Mouse (Mus musculus): ENCODE measurements around the gene Vwa7.
"Not testable (repeated sequence)": the region's sequence is repeated elsewhere in the genome, so short reads cannot be mapped to it uniquely, and the experiment has no call there.

The Vwa7 gene

DNA sequence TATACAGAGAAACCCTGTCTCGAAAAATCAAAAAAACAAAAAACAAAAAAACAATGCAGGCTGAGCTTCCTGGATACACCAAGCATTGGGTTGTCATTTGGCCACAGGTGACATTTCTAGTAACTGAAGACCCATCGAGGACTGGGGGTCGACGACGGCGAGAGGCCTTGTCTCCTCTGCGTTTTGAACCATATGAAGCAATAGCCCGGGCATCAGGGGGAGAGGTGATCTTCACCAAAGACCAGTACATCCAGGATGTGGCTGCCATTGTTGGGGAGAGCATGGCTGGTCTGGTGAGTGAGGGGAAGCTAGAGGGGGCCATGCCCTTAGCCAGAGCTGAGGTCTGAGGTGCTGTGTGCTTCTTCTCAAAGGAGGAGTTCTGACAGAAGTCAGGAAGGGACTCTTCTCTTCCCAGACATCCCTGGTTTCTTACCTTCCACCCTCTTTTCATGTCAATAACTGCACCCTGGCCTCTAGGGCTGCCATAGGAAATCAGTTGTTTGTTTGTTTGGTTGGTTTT, 6.2 kb downstream of the Vwa7 start:
- DNase-seq, result no peak

DNA sequence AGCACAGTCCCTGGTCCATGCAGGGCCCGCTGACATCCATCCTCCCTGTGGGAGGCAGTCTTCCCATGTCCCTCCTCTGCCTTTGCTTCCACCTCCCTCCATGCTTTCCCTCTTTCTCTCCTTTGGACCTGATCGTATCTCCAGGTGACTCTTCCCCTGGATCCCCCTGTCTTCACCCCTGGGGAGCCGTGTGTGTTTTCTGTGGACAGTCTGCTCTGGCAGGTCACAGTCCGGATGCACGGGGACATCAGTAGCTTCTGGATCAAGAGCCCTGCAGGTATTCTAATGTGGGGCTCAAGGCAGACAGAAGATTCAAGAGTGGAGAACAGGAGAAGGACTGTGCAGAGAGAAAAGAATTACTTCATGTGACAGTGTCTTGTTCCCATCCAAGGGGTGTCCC, 6.8 kb downstream of the Vwa7 start:
- DNase-seq, result no peak

DNA sequence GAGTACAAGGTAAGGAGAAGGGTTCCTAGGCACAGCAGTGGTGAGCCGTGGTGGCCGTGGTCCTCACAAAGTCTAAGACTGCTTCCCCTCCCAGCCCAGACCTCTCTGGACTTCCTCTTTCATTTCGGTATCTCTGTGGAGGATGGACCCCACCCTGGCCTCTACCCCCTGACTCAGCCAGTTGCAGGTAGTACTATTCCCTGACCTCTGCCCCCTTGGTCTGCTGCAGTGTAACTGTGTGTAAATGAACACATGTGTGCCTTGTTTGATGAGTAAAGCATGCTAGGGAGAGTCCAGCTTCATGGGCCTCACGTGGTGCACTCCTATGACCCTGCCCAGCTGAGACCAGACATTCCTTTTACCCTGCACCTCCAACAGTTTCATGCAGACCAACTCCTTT, 7.4 kb downstream of the Vwa7 start:
- DNase-seq, result no peak

DNA sequence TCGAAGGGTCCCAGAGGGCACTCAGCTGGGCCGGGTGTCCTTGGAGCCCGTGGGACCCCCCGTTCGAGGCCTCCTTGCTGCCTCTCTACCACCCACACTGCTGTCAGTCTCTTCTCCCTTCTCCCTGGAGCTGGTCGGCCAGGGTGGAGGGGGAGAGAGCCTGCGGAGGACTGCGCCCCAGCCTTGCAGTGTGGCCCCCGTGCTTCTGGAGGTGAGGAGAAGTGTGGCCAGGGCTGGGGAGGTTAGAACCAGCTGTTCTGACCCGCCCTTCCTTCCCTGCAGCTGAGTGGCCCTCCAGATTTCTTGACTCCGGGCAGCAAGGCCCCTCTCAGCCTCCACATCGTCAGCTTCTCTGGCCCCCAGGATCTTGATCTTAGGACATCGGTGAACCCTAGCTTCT, 7.9 kb downstream of the Vwa7 start:
- no peak for DNase-seq

DNA sequence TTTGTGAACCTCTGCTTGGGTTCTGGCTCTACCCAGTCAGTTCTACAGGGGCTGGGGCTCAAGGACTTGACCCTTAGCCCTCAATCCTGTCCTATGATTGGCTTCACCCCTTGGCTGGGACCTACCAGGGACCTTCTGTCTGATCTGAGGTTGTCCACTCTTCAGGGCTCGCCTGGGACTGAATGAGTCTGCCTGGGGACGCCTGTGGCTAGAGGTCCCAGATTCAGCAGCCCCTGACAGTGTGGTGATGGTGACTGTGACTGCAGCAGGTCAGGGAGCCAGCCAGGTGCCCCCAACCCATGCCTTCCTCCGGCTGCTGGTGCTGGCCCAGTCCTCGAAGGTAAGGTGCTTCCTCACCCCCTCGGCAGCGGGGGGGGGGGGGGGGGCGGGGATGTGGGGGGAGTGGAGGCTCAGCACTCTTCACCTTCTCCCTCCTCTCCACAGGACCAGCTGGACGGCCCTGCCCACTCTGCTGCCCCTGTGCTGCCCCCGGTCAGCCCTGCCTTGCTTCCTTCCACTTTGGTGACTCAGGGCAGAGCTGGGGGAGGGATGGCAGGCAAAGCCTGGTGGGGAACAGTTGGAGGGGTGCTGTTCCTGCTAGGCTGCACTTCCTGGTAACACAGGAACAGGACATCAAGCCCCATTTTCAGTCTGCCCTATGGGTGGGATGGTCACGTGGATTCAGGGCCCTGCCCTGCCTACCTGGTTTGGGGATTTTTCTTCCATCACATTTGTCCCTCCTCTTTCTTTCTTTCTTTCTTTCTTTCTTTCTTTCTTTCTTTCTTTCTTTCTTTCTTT, 8.5 kb downstream of the Vwa7 start:
- DNase-seq, result no peak

DNA sequence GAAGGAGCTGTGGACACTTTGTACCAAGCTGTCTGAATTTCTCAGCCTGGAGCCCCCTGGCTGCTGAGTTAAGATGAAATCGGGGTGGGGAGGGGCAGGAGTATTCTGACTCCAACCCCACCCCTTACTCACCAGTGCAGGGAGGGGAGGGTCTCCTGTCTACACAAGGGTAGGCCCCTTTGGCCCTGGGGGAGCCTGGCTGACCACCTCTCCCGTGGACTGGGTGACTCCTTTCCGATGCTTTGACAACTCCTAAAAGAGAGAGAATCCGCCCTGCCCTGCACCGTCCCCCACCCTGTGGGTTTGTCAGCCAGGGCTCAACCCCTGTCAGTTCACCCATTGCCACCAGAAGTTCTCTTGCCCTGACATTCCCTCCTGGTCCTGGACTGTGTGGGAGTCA, 9.8 kb downstream of the Vwa7 start:
- DNase-seq, result no peak

DNA sequence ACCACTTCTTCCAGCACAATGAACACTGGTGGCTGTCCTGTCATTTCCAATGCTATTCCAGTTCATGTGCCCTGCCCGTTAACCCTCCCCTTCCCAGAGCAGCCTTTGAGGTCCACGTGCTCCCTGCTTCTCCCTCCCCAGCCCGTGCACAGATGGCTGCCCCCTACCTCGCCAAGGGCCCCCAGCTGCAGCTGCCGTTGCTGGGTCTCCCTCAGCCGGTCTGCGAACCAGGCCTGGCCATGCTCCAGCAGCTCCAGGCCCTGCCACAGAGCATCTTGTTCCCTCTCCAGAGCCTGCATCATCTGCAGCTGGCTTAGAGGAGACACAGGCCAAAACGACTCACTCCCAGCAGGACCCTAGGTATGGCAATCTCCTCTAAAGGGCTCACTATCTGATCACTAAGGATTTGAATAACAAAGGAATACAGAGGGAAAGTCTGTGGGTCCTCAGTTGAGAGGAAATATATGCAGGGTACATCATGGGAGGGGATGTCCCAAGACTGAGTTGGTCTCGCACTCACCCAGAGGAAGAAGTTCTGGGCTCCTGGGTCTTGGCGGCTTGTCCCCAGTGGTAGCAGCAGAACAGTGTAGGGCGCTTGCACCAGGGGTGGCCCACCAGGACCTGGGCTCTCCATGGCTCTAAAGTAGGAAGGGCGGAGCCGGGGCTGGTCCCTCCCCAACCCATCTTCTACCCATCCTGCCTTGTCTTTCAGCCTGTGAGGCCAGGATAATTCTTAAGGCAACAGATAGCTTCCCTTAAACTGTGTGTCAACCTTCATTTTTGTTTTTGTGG, 11.1 kb downstream of the Vwa7 start, which contains the start of gene Sapcd1:
Sapcd1 (minus strand) TSS at position 740 of the 792 bp plus-strand sequence.
- DNase-seq, result peak; percentile 44

DNA sequence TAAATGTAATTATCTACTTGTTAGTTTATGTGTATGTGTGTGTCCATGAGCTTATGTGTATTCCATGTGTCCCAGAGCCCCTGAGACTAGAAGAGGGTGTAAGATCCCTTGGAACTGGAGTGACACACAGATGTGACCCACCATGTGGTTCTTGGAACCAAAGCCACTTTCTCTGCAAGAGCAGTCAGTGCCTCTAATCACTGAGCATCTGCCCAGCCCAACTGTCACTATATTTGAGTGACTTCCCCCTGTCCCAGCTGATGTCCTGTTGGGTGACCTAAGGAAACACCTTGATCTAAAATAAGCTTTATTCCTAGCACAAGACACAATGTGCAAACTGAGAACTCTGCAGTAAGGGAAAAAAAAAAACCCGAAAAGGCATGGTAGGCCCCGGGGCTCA, 11.9 kb downstream of the Vwa7 start:
- no peak for DNase-seq

DNA sequence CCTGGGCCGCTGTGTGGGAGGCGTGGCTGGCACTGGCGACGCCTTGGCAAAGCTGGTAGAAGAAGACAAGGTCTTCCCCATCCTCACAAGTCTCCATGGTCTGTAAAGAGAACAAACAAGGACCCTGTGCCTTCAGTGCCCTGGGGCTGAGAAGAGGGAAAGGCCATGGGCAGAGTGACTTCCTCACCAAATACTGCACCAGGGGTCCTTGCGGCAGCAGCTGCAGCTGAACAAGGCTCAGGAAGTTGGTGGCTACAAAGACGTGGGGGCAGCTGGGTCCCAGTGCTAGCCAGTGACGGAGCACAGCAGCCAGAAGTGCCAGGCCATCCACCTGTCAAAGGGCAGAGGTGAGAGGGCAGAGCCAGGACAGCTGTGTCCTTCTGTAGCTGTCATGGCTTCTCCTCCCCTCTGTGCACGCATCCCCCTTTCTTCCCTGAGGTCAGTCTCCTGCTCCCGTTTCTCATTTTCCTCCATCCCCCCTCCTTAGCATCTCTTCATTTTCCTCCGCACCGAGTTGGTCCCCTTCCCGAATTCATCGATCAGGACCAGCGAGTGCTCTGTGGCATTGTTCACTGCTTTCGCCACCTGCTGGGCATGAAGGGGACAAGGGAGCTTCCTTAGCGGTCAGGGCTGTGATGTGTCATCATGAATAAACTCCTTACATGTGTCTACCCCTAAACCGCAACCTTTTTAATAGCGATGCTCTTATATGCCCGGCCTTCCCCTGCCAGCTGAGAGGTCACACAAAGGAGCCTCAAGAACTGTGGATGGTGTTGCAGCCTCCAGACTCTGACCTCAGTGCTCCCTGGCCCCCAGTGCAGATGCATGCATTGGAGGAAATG, 13.5 kb downstream of the Vwa7 start:
- peak; percentile 66 for DNase-seq

DNA sequence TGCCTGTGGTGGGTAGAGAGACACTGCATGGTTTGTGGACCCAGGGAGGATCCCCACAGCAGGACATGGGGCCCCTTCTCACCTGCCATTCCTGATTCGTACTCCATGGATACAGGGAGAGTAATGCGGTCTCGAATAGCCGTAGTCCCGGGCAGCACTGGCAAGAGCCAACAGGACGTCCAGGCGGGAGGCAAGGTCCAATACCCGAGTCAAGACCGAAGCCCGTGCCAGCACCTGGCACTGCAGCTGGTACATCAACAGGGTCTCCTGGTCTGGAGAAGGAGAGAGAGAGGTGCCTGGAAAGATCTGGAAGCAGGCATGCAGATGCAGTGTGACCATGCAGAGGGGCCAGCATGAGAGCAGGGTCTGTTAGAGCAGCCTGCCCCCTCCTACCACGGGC, 14.9 kb downstream of the Vwa7 start:
- no peak for DNase-seq

DNA sequence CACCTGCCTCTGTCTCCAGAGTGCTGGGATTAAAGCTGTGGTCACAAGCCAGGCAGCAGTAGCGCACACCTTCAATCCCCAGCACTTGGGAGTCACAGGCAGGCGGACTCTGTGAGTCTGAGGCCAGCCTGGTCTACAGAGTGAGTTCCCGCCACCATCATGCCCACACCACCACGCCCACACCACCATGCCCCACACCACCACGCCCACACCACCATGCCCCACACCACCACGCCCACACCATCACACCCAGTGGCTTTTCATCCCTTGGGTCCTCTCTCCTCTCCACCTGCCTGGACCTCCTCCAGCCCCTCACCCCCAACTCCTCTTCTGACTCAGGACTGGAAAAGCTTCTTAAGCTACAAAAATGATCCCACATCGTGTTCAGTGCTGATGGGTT, 15.5 kb downstream of the Vwa7 start:
- no peak for DNase-seq

DNA sequence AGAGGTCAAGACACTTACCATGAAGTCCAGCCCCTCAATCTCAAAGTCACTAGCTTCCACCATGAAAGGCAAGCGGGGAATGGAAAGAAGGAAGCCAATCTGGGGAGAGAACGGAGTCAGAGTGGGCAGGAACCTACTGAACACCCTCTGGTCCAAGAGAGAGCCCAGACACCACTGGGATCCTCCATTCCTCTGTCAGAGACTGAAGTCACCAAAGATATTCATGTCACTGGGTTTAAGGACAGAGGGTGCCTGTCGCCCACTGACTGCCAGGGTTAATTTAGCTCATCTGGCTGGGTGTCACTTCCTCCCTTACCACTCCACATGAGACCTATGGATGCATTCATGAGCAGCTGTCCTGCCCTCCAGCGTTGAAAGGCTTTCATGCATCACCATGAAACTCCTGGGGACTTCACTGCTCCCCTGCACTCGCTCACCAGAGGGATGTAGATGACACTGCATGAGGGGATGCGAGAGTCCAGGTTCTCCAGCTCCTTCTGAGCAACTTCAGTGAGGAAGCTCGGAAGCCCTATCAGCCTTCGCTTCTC, 16.0 kb downstream of the Vwa7 start:
- no peak for DNase-seq

DNA sequence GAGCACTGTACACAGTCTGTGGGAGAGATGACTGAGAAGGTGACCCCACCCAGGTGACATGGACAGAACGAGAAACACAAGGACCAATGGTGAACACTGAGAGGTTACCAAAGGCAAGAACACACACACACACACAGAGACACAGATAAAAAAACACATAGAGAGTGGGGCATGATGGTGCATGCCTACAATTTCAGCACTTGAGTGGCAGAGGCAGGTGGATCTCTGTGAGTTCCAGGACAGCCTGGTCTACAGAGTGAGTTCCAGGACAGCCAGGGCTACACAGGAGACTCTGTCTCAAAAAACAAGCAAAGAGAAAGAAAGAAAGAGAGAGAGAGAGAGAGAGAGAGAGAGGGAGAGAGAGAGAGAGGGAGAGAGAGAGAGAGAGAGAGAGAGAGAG, 17.3 kb downstream of the Vwa7 start:
- DNase-seq, result not testable (repeated sequence)

DNA sequence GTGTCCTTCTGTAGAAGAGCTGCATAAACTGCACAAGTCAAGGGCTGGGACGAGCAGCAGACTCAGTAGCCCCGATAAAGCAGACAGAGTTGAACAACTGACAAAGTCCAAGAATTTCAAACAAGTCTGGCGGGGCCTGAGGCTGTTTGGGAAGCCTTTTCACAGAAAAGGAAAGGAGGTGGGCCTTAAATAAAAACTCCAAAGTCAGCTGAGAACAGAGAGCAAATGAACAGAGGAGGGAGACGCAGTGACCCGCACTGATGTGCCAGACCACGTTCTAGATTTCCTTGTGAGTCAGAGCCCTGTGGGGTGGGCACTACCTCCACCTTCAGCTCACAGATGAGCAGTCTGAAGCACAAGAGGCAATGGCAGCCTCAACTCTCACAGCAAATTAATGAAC, 18.5 kb downstream of the Vwa7 start:
- no peak for DNase-seq

DNA sequence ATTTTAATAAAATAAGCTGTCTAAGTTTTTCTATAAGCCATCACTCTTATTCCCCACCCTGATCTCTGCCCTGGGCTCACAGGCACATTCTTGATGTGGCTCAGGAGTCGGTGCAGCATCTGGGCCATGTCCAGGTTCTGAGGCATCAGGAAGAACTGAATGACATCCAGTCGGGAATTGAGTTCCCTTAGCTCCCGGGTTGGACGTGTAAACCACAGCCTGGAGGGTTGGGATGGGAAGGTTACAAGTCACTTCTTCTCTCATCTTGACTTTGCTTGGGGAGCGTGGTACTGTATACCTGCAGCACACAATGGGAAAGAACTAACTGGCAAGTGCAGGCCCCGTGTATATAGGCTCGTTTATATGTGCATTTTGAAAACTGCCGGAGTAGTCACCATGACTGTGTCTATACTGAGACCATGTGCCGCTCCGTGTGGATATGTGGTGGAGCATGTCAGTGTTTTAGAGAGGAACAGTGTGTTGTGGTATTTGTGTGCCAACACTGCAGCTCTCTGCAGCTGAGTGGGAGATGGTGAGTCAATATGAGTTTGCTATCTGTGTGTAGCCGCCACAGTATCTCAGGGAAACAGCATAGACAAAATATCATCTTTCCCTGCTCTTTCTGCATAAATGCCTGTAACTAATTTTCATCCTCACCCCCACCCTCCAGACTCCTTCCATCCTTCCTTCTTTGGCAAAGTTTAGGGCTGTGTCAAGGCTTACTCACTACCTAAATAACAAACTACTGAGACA, 22.9 kb downstream of the Vwa7 start:
- no peak for DNase-seq

DNA sequence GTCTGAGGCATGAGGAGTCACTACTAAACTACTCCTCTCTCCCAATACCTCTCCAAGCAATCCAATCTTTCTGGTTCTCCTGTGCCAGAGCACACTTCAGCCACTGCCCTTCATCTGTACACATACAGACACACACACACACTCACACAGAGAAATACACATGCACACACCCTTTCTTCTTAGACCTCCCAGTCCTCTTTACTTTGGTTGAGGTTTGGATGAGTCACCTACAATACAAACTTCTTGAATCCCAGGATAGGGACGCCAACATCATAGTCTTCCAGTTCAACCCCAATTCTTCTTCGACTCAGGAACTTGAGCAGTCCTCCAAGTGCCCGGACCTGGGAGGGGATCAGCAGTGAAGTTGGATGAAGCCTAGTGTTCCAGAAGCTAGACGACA, 27.4 kb downstream of the Vwa7 start:
- no peak for DNase-seq

DNA sequence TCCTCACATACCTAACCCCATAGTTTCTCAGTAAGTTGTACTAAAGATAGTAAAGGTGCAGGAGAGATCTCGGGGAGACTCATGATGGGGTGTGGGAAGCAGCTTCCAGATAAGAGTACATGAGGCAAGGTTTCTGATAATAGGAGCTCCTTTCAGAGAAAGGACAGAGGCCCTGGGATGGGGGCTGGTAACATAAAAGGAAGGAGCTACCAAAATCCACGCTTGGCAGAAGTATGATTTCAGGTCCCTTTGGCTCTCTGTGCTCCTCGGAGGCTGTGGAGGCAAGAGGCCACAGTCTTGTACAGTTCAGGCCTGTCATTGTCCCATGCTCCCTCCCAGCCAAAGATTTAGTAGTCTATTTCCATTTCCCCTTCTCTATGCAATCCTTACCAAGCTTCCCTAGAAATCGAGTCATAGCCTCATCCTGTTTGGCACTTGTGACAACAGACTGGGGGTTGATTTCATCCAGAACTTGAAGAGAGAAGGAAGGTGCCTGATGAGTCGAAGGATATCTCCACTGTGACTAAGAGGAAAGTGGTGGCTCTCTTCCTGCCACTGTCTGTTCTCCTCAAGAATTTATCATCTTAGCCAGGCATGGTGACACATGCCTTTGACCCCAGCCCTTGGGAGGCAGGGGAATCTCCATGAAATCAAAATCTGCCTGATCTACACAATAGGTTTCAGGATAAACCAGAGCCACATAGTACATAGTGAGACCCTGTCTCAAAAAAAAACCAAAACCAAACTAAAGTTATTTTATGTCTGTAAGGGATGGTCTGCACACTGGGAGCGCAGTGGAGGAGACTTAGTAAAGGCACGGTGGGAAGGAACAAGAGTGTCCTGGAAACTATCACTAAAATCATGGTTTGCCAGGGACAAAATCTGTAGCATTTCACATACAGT, 28.8 kb downstream of the Vwa7 start:
- no peak for DNase-seq

DNA sequence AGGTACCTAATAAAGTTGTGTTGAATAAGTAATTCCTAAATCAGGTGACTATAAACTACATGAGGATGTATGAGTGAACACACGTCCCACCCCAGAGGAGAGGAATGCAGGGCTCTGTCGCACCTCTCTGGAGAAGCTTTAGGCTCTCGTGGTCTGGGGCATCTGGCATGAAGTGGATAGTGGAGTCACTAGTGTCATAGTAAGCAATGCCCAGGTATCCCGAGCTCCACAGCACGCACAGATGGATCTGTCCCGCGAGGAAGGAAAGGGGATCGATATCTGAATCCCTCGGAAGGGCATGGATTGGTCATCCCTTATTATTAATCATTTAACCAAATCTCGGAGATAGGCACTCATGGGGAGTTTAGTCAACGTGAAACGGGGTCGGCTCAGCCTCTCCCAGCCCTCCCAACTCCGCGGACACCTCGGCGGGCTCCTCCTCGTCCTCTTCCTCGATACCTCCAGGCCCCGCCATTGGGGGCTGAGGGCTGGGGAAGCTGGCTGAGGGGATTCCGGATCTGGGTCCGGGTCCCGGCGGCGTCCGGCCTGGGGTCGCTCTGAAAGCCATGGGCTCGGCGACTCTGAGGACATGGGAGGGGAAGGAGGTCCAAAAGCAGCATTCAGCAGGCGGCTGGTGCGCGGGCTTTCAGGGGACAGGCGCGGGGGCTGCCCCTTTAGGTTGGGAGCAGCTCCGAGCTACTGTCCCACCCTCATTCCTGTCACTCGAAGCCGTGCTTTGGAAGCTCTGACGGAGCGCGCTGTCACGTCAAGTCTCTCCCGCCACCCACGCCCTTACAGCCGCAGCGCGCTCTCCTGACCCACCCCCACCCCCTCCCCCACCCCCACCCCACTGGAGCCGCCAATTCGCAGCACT, 29.7 kb downstream of the Vwa7 start:
- no peak for DNase-seq

DNA sequence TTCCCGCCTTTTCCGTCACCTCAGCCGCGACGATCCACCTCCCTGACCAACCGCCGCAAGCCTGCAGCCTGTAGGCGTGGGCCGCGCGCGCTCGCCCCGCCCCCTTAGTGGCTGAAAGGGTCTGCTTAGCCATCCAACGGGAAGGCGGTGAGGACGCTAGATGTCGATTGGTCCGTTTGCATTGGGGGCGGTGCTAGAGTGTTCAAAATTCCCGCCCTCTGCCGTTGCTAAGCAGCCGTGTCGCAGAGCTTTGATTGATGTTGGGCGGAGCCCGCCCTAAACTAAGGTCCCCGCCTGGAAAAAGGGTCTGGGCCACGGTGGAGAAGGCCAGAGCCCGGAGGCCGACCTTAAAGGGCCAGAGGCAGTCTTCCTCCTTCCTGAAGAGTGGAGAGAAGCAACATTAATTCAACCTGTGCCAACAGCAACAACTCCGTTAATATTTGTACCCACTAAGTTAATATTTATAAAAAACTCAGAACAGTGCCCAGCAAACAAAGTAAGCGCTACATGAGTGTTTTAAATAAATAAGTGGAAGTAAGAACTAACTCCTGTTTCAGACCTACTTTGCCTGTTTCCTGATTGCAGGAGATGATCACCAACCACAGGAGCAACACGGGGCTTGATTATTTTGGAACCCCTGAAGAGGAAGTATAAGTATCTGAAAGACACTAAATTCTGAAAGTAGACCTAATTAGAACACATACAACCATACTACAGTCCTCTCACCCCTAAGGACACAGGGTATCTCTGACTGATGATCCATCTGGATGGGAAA, 30.5 kb downstream of the Vwa7 start, which contains the start of gene Msh5:
Msh5 (minus strand) TSS at position 65 of the 775 bp plus-strand sequence.
- DNase-seq, result peak; percentile 99
